Mouse (Mus musculus): ENCODE measurements around the gene Safb. TPM values are rescaled to one million over a fixed set of nuclear protein-coding genes. Genes with fewer than 3 reads are reported as not detected.
"Not testable (repeated sequence)": the region's sequence is repeated elsewhere in the genome, so short reads cannot be mapped to it uniquely, and the experiment has no call there.

Safb gene
- polyA plus RNA-seq, 1 experiment from 2014 or later, result 103 TPM

DNA sequence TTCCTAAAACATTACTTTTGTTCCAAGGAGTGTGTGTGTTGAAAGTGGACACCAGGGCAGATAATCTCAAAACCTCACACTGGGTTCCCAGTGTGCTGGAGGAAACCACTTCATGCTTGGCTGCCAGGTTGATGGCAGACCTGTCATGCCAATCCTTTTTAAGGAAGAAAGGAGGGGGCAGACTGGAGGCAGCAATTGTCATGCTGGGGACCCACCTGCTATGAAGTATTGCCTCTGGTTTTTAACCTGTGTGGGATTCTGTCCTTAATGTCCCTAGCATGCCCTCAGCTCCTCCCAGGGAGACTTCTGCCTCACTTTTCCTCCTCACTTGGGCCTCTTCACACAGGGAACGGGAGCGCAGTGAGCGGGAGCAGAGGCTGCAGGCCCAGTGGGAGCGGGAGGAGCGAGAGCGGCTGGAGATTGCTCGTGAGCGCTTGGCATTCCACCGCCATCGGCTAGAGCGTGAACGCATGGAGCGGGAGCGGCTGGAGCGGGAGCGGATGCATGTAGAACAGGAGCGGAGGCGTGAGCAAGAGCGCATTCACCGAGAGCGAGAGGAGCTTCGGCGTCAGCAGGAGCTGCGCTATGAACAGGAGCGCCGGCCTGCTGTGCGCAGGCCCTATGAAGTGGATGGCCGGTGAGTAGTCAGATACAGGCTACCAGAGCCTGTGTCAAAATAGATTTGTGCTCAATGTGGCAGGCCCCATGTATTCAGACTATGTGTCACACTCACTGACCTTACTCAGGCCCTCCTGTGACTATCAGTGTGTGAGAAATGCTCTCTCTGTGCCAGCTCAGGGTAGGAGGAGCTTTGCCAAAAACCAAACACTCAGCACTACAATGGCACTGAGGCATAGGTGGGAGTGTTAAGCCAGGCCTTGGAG, 18.8 kb downstream of the Safb start:
- Histone ChIP-seq H3K4me3 (replicated peaks) (no peak overlapping the region), H3K9me3 (replicated peaks) (no peaks in the 10 kb centered on the region), H3K27me3 (replicated peaks) (no peaks in the 10 kb centered on the region), H3K4me2 (no peak overlapping the region), H3K36me3 (peaks cover 87% of the 10 kb centered on the region), H3K4me1 (peaks cover 11% of the 10 kb centered on the region), H3K27ac (replicated peaks) (no peak overlapping the region), H3K9ac (replicated peaks) (no peak overlapping the region)
- WGBS, result 95% methylated on average over 28 of the region's 28 CpGs
- ATAC-seq (ENCODE audit: low FRiP score), result no peak

GRCm38 (mm10) chr17:56604070-56604380, 19.4 kb downstream of the Safb start:
- 90% methylated on average over 9 of the region's 9 CpGs for WGBS
- Histone ChIP-seq H3K9me3 (replicated peaks) (no peaks in the 10 kb centered on the region), H3K27ac (replicated peaks) (no peak overlapping the region), H3K9ac (replicated peaks) (no peak overlapping the region), H3K36me3 (peaks cover 87% of the 10 kb centered on the region), H3K4me2 (no peak overlapping the region), H3K27me3 (replicated peaks) (no peaks in the 10 kb centered on the region), H3K4me1 (peaks cover 17% of the 10 kb centered on the region), H3K4me3 (replicated peaks) (no peak overlapping the region)
- no peak for ATAC-seq (ENCODE audit: low FRiP score)

DNA sequence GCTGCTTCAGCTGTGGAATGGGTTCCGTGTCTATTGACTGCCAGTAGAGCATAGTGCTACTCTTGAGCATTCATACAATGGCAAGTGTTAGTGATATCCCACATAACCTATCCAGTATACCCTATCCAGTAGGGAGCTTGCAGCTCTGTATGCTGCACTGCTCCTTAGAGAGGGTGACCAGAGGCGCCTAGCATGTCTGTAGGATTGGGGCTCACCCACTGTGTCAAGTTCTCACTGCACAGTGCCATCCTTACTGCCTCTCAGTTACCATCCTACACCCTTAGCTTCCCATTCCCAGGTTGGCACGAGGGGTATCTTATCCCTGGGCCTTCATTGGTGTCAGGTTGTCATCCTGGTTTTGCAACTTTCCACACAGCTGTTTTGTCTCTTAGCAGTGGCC, 19.8 kb downstream of the Safb start:
- no peak overlapping the region for H3K4me3 ChIP-seq (replicated peaks)
- H3K27me3 ChIP-seq (replicated peaks), result no peaks in the 10 kb centered on the region
- whole genome bisulfite sequencing, result 93% methylated on average over 3 of the region's 3 CpGs
- no peak overlapping the region for H3K4me2 ChIP-seq
- peaks cover 20% of the 10 kb centered on the region for H3K4me1 ChIP-seq
- H3K9ac ChIP-seq (replicated peaks), result no peak overlapping the region
- no peak for ATAC-seq (ENCODE audit: low FRiP score)
- peaks cover 83% of the 10 kb centered on the region for H3K36me3 ChIP-seq
- H3K9me3 ChIP-seq (replicated peaks), result no peaks in the 10 kb centered on the region
- no peak overlapping the region for H3K27ac ChIP-seq (replicated peaks)

GRCm38 (mm10) chr17:56605431-56605830, 20.8 kb downstream of the Safb start:
- H3K9me3 ChIP-seq (replicated peaks), result no peaks in the 10 kb centered on the region
- peaks cover 25% of the 10 kb centered on the region for H3K4me1 ChIP-seq
- no peak overlapping the region for H3K27ac ChIP-seq (replicated peaks)
- peaks cover 73% of the 10 kb centered on the region for H3K36me3 ChIP-seq
- H3K27me3 ChIP-seq (replicated peaks), result no peaks in the 10 kb centered on the region
- no peak overlapping the region for H3K9ac ChIP-seq (replicated peaks)
- no peak for ATAC-seq (ENCODE audit: low FRiP score)
- no peak overlapping the region for H3K4me3 ChIP-seq (replicated peaks)
- 93% methylated on average over 9 of the region's 9 CpGs for WGBS
- no peak overlapping the region for H3K4me2 ChIP-seq

- Histone ChIP-seq H3K4me2 (no peak overlapping the region), H3K27ac (replicated peaks) (no peak overlapping the region), H3K9me3 (replicated peaks) (no peaks in the 10 kb centered on the region), H3K9ac (replicated peaks) (no peak overlapping the region), H3K27me3 (replicated peaks) (no peaks in the 10 kb centered on the region), H3K4me3 (replicated peaks) (no peak overlapping the region), H3K4me1 (peaks cover 40% of the 10 kb centered on the region), H3K36me3 (peaks cover 52% of the 10 kb centered on the region)
- ATAC-seq (ENCODE audit: low FRiP score), result no peak
- 72% methylated on average over 3 of the region's 3 CpGs for WGBS
Measured at GRCm38 (mm10) chr17:56607521-56608062, 23.0 kb downstream of the Safb start.

DNA sequence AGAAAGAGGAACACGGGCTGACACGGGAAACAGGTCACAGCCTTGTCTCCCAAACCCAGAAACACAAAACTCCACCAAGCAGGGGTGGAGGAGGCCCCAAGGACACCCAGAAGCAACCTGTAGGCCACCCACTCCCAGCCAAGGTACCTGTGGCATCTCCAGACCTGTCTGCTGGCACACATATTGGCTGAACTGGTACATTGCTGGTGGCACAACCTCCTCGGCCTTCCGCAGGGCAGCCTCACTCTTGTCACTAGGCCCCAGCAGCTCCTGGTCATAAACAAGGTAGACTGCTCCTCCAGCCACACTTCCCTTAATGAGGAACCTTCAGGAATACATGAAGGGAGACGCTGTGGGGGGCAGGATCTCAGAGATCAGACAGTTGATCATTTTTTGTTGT, 24.1 kb downstream of the Safb start:
- peaks cover 41% of the 10 kb centered on the region for H3K36me3 ChIP-seq
- no peak for ATAC-seq (ENCODE audit: low FRiP score)
- 69% methylated on average over 5 of the region's 5 CpGs for WGBS

GRCm38 (mm10) chr17:56609452-56610171, 25.0 kb downstream of the Safb start, which contains the start of gene 2410015M20Rik:
TSS of gene 2410015M20Rik (minus strand) at chr17:56609771.
- no peaks in the 10 kb centered on the region for H3K27me3 ChIP-seq (replicated peaks)
- ATAC-seq (ENCODE audit: low FRiP score), result peak; percentile 86
- peak within 1 kb of the TSS; percentile 71 for H3K9ac ChIP-seq (replicated peaks)
- H3K36me3 ChIP-seq, result peaks cover 31% of the 10 kb centered on the region
- H3K4me1 ChIP-seq, result peaks cover 49% of the 10 kb centered on the region
- under 1% methylated on average over 44 of the region's 44 CpGs for WGBS
- H3K27ac ChIP-seq (replicated peaks), result peak within 1 kb of the TSS; percentile 77
- H3K4me3 ChIP-seq (replicated peaks), result peak within 1 kb of the TSS; percentile 51
- H3K9me3 ChIP-seq (replicated peaks), result no peaks in the 10 kb centered on the region
- H3K4me2 ChIP-seq, result peak within 1 kb of the TSS; percentile 75

More for the DNA sequence above, 24.1 kb downstream of the Safb start:
- Histone ChIP-seq H3K27me3 (replicated peaks) (no peaks in the 10 kb centered on the region), H3K27ac (replicated peaks) (peak overlapping the region; percentile 77), H3K4me3 (replicated peaks) (peak overlapping the region; percentile 51), H3K9ac (replicated peaks) (peak overlapping the region; percentile 71), H3K4me2 (peak overlapping the region; percentile 75), H3K4me1 (peaks cover 42% of the 10 kb centered on the region), H3K9me3 (replicated peaks) (no peaks in the 10 kb centered on the region)

GRCm38 (mm10) chr17:56611323-56611722, 26.7 kb downstream of the Safb start:
- peaks cover 66% of the 10 kb centered on the region for H3K4me1 ChIP-seq
- no peak overlapping the region for H3K9ac ChIP-seq (replicated peaks)
- no peak for ATAC-seq (ENCODE audit: low FRiP score)
- no peak overlapping the region for H3K27ac ChIP-seq (replicated peaks)
- peaks cover 25% of the 10 kb centered on the region for H3K36me3 ChIP-seq
- H3K4me2 ChIP-seq, result no peak overlapping the region
- no peak overlapping the region for H3K4me3 ChIP-seq (replicated peaks)
- WGBS, result 71% methylated on average over 2 of the region's 2 CpGs
- no peaks in the 10 kb centered on the region for H3K9me3 ChIP-seq (replicated peaks)
- no peaks in the 10 kb centered on the region for H3K27me3 ChIP-seq (replicated peaks)

- no peaks in the 10 kb centered on the region for H3K9me3 ChIP-seq (replicated peaks)
- H3K9ac ChIP-seq (replicated peaks), result no peak overlapping the region
- H3K4me1 ChIP-seq, result peaks cover 68% of the 10 kb centered on the region
- H3K36me3 ChIP-seq, result peaks cover 25% of the 10 kb centered on the region
- no peak overlapping the region for H3K4me3 ChIP-seq (replicated peaks)
- H3K4me2 ChIP-seq, result no peak overlapping the region
- H3K27me3 ChIP-seq (replicated peaks), result no peaks in the 10 kb centered on the region
- H3K27ac ChIP-seq (replicated peaks), result no peak overlapping the region
- no peak for ATAC-seq (ENCODE audit: low FRiP score)
- 13% methylated on average over 14 of the region's 14 CpGs for whole genome bisulfite sequencing
Measured at GRCm38 (mm10) chr17:56611861-56612564, 27.4 kb downstream of the Safb start.

DNA sequence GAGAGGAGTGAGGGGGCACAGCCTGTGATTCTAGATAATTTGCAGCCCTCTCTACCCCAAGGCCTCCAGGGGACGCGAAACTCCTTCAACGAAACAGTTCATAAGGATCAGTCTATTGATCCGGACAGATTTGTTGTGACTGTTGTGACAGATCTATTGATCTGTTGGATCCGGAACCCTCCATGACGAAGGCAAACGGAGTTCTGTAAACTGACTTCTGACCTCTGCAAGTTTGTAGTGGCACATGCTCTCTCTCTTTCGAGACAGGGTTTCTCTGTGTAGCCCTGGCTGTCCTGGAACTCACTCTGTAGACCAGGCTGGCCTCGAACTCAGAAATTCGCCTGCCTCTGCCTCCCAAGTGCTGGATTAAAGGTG, 27.9 kb downstream of the Safb start:
- H3K9me3 ChIP-seq (replicated peaks); H3K27ac ChIP-seq (replicated peaks); H3K4me3 ChIP-seq (replicated peaks); H3K9ac ChIP-seq (replicated peaks); H3K27me3 ChIP-seq (replicated peaks); H3K4me2 ChIP-seq; ATAC-seq (ENCODE audit: low FRiP score): not testable (repeated sequence)
- Histone ChIP-seq H3K4me1 (peaks cover 66% of the 10 kb centered on the region), H3K36me3 (peaks cover 24% of the 10 kb centered on the region)
- 80% methylated on average over 10 of the region's 10 CpGs for WGBS

DNA sequence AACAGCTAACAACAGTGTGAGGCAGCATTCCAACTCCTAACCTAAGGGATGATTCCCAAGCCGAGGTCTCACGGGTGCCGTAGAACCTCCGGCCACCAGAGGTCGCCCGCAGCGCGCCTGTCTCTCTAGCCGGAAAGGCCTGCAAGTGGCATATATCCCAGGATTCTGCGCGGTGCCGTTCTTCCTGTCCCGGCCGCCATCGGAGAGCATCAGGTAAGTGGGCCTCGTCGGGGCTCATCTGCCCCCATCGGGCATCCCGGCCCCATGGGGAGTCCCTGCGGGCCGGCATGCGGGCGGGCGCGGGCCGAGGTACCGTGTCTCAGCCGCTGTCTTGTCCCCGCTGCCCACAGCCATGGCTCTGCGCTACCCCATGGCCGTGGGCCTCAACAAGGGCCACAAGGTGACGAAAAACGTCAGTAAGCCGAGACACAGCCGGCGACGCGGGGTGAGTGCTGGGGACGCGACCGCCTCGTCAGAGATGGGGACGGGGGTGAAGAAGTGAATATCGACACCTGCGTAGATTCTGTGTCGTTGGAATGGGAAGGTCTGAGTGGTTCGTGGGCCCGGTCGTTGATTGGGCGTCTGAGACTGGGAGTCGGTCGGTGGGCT, 28.7 kb downstream of the Safb start, which contains the start of gene Rpl36:
Rpl36 (plus strand) TSS at position 181 of the 609 bp plus-strand sequence.
- H3K36me3 ChIP-seq, result peaks cover 29% of the 10 kb centered on the region
- peak within 1 kb of the TSS; percentile 70 for H3K9ac ChIP-seq (replicated peaks)
- H3K27me3 ChIP-seq (replicated peaks), result no peaks in the 10 kb centered on the region
- under 1% methylated on average over 50 of the region's 52 CpGs for WGBS
- H3K9me3 ChIP-seq (replicated peaks), result no peaks in the 10 kb centered on the region
- peaks cover 58% of the 10 kb centered on the region for H3K4me1 ChIP-seq
- H3K4me3 ChIP-seq (replicated peaks), result peak within 1 kb of the TSS; percentile 66
- peak within 1 kb of the TSS; percentile 93 for H3K27ac ChIP-seq (replicated peaks)
- ATAC-seq (ENCODE audit: low FRiP score), result peak; percentile 61
- peak within 1 kb of the TSS; percentile 68 for H3K4me2 ChIP-seq
